Mouse (Mus musculus): ENCODE results near the gene Frmpd3. TPM values are rescaled to one million over a fixed set of nuclear protein-coding genes. Genes with fewer than 3 reads are reported as not detected.

Frmpd3 gene
- total RNA-seq, 2 experiments from 2014 or later: 16.9 to 19.8 TPM

GRCm38 (mm10) chrX:140437906-140438305 lies 95.8 kb downstream of the Frmpd3 start:
- intact Hi-C loops (cut with DNase I): no loop called here
- no peak for DNase-seq (ENCODE audit: extremely low spot score in 1 of 2, low spot score in 2 of 2)

GRCm38 (mm10) chrX:140445551-140445950 lies 103.5 kb downstream of the Frmpd3 start:
- intact Hi-C loops (cut with DNase I): no loop called here
- no peak for DNase-seq (ENCODE audit: extremely low spot score in 1 of 2, low spot score in 2 of 2)

GRCm38 (mm10) chrX:140450071-140450470 lies 108.0 kb downstream of the Frmpd3 start:
- DNase-seq (ENCODE audit: extremely low spot score in 1 of 2, low spot score in 2 of 2): no peak
- intact Hi-C loops (cut with DNase I): no loop called here

- peak; percentile 78 to 86 for DNase-seq (ENCODE audit: extremely low spot score in 1 of 2, low spot score in 2 of 2)
- intact Hi-C loops (cut with DNase I): no loop called here
Measured at GRCm38 (mm10) chrX:140456279-140456731, 114.2 kb downstream of the Frmpd3 start, which contains the start of gene Prps1. Gene Prps1 (plus strand): TSS chrX:140456613.

DNA sequence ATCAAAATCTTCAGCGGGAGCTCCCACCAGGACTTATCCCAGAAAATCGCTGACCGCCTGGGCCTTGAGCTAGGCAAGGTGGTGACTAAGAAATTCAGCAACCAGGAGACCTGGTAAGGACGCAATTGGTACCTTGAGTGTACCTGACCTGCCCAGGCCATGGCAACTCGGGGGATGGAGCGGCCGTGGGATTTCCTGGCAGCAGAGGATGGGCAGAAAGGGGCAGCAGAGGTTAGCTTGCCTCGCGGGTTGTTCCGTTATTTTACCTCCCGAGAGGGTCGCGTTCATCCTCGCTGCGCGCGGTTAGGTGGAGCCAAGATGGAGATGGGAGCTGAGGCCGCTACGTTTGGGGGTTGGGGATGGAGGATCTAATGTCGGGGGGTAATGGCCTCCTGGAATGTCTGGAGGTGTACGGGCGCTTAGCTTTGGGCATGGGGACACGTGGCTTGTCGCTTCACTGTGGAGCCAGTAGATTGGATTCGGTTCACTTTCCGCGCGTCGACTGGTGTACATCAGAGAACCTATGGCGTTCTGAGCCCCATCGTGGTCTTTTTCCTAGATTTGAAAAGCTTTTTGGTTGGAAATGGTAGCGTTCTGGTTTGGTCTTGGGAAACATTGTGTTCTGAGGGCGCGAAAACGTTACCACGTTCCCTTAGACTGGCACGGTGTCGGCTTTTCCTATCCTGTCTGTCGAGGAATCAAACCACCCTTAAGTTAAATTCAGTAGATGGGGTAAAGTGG lies 114.9 kb downstream of the Frmpd3 start:
- peak; percentile 12 to 28 for DNase-seq (ENCODE audit: extremely low spot score in 1 of 2, low spot score in 2 of 2)
- intact Hi-C loops (cut with DNase I): no loop called here

DNA sequence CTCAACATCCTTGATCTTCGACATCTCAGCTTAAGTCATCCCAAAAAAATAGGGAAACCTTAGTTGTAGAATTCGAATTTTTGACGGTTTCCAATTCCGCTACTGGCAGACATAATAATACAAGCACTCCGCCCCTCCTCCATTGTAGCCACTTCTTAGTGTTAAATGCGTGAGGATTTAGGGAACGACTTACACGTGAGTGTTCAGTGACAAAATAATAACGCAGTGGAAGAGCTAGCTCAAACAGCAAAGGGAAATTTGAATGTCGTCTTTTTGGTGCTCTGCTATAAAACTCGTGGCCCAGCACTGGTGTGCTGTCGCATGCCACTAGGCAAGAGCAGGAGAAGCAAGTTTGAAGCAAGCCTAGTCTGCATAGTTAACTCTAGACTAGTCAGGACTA lies 115.4 kb downstream of the Frmpd3 start:
- no peak for DNase-seq (ENCODE audit: extremely low spot score in 1 of 2, low spot score in 2 of 2)
- intact Hi-C loops (cut with DNase I): no loop called here

DNA sequence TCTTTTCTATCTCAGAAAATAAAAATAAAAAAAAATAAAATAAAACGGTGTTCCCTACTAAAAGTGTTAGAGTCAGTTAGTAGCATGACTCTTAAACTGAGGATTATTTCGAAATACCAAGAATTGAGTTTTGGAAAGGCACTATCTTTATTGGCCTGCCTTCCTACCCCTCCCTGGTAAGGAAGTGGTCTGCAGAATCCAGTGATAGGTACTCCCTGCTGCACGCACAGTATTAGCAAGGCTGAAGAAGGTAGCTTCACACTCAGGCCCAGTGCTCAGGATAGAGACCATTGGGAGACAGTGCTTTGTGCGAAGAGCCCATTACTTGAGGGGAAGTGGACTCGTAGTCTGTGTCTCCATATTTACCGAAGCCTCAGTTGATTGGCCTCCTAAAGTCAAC lies 136.2 kb downstream of the Frmpd3 start:
- intact Hi-C loops (cut with DNase I): no loop called here
- no peak for DNase-seq (ENCODE audit: extremely low spot score in 1 of 2, low spot score in 2 of 2)

GRCm38 (mm10) chrX:140479171-140479570 lies 137.1 kb downstream of the Frmpd3 start:
- intact Hi-C loops (cut with DNase I): no loop called here
- peak in 1 of 2 experiments; percentile 24 for DNase-seq (ENCODE audit: extremely low spot score in 1 of 2, low spot score in 2 of 2)

Small RNA genes lying within 50 kb of the gene (microRNA-seq; reads per million reads assigned to microRNA genes)
- 302 reads per million, percentile 65 among the genes with 10 or more reads in this experiment for gene Mir3475

Other genes with a start within 250 kb of the Frmpd3 start
- gene Prps1, start 114.3 kb downstream of the Frmpd3 start, total RNA-seq (2021): 10 to 100 TPM; 71.1 to 76.4 TPM